Mouse (Mus musculus): ENCODE data around the gene Oxa1l. TPM values are rescaled to one million over a fixed set of nuclear protein-coding genes. Genes with fewer than 3 reads are reported as not detected.
A peak's percentile ranks its signal among the peaks of the same experiment; 100 is the strongest.
"Not testable (repeated sequence)": the region's sequence is repeated elsewhere in the genome, so short reads cannot be mapped to it uniquely, and the experiment has no call there.

Oxa1l gene
- total and polyA plus RNA-seq, 2 experiments from 2014 or later: 59.4 to 76.9 TPM

DNA sequence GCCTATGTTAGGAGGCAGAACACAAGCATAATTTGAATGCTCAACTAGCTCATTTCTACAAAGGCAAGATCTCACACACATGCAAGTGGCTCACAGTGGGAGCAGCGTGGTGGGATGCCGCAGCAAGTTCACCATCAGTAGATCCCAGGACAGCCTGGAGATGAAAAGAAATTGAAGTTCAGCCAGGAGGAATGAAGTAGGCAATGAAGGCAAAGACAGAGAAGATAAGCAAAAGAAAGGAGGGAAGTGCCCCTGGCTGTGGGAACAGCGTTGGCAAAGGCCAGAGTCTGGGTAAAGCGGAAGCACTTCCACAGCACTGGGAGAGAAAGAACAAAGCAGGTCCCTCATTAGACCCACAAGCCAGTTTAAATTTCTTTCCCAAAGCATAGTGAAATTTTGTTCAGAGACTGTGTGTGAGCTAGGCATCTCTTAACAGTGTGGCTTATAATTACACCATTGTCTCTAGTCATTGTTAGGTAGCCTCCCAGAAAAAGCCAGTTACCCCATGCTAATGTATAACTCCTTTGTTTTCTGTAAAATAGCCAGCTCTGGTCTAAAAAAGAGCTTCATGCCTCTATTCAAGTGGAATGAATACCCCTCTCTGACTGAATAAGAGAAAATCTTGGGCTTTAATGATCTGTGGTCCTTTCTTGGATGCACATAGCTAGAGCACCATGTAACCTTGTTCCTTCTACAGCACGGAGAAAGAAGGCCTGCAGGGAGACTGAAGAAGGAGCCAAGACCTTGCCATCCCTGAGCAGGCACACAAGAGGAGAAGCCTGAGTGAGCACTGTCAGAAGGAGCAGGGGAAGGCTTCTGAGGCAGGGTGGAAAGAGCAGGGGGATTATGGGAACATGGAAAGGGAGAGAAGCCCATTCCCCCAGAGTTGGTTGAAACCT, 28.2 kb upstream of the Oxa1l start:
- WGBS: 17% methylated on average over 5 of the region's 5 CpGs
- ATAC-seq: peak; percentile 83
- peak; percentile 32 for DNase-seq

DNA sequence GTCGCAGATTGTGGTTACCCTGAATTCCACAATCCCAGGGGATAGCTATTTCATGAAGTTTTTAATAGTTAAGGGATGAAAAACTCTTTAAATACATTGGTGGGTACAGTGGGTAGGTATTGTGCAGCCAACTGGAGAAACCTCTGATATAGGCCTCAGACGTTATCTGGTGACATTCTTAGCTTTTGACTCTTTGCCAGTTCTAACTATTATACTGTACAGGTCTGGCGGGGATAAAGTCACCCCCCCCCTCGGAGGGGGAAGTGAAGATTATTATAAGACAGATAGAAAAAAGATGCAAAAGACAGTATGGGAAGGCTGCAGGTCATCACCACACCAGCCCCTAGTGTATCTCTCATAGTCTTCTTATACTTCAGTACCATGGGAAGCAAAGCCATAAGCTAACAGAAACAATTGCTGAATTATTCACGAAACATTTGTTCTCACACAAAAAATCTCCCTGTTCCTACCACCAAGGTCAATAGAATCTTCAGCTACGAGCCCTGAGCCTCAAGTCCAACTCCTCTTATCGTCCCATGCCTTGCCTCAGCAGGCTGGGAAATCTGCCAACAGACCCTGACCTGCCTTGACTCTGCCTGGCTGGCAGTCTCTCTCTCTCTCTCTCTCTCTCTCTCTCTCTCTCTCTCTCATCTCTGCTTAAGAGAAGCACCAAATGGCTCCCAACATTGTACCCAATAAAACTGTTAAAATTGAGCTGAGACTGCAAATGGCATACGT, 27.0 kb upstream of the Oxa1l start:
- H3K27ac ChIP-seq (ENCODE audit: low read depth, low read length): no peak overlapping the region
- H3K27me3 ChIP-seq (ENCODE audit: insufficient read depth, low read length): no peaks in the 10 kb centered on the region
- H3K4me2 ChIP-seq (ENCODE audit: low read depth): no peak overlapping the region
- H3K4me3 ChIP-seq (ENCODE audit: low read depth, low read length): no peak overlapping the region
- H3K4me1 ChIP-seq (ENCODE audit: insufficient read depth): no peaks in the 10 kb centered on the region
- TF ChIP-seq CTCF (IDR thresholded peaks at IDR 0.05; ENCODE audit: low read depth): no peak
- DNase-seq (no peak), ATAC-seq (no peak)
- H3K36me3 ChIP-seq (ENCODE audit: insufficient read depth): no peaks in the 10 kb centered on the region
- no peak overlapping the region for H3K9ac ChIP-seq
- H3K9me3 ChIP-seq (ENCODE audit: low read length): no peaks in the 10 kb centered on the region
- 52% methylated on average over 8 of the region's 8 CpGs for WGBS

More for the DNA sequence above, 28.2 kb upstream of the Oxa1l start:
- Histone ChIP-seq H3K36me3 (ENCODE audit: insufficient read depth) (no peaks in the 10 kb centered on the region), H3K4me1 (ENCODE audit: insufficient read depth) (no peaks in the 10 kb centered on the region), H3K9ac (no peak overlapping the region), H3K9me3 (ENCODE audit: low read length) (no peaks in the 10 kb centered on the region), H3K27ac (ENCODE audit: low read depth, low read length) (peak overlapping the region; percentile 36; the same call in 1 of the 2 replicates), H3K4me3 (ENCODE audit: low read depth, low read length) (no peak overlapping the region), H3K4me2 (ENCODE audit: low read depth) (no peak overlapping the region), H3K27me3 (ENCODE audit: insufficient read depth, low read length) (no peaks in the 10 kb centered on the region)
- TF ChIP-seq CTCF (IDR thresholded peaks at IDR 0.05; ENCODE audit: low read depth): no peak

DNA sequence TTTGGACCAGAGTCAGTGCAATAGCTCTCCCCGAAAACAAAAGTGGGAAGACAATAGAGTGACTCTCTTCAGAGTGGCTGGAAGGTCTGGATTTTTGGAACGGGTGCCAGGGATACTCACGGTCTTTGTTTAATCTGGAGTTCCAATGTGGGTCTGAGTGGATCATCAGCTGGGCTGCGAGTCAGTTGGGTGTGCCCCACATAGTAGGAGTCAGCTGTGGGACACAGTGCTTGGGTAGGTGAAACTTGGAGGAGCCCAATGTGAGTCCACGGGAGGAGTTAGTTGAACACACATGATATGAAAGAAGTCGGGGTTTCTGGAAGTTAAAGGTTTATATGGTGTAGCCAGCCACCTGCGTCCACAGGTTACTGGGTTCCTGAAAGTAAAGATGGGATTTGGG, 19.8 kb upstream of the Oxa1l start:
- no peaks in the 10 kb centered on the region for H3K27me3 ChIP-seq (ENCODE audit: insufficient read depth, low read length)
- 48% methylated on average over 7 of the region's 7 CpGs for WGBS
- no peak overlapping the region for H3K9ac ChIP-seq
- H3K27ac ChIP-seq (ENCODE audit: low read depth, low read length): no peak overlapping the region
- ATAC-seq (no peak), DNase-seq (no peak)
- TF ChIP-seq CTCF (IDR thresholded peaks at IDR 0.05; ENCODE audit: low read depth): no peak
- H3K36me3 ChIP-seq (ENCODE audit: insufficient read depth): no peaks in the 10 kb centered on the region
- no peaks in the 10 kb centered on the region for H3K4me1 ChIP-seq (ENCODE audit: insufficient read depth)
- no peak overlapping the region for H3K4me2 ChIP-seq (ENCODE audit: low read depth)
- no peaks in the 10 kb centered on the region for H3K9me3 ChIP-seq (ENCODE audit: low read length)
- H3K4me3 ChIP-seq (ENCODE audit: low read depth, low read length): no peak overlapping the region

DNA sequence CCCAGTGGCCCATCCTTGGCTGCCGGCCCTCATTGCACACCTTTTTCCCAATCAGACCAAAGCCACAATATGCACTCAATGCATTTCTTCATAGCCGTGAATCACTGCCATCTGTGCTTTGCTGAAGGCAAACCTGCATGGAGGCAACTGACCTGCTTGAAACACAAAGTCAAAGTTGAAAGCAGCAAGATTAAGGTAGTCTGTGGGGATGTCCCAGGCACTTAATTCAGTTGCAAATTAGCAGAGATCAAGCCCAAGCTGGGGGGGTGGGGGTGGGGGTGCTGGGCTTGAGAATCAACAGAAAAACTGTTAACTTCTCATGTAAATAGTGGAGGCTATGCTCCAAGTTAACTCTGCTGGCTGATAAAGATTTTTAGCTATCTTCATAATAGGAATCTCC, 18.8 kb upstream of the Oxa1l start:
- whole genome bisulfite sequencing: 34% methylated on average over 2 of the region's 2 CpGs
- DNase-seq; H3K27me3 ChIP-seq (ENCODE audit: insufficient read depth, low read length); H3K9ac ChIP-seq; H3K36me3 ChIP-seq (ENCODE audit: insufficient read depth); H3K27ac ChIP-seq (ENCODE audit: low read depth, low read length); H3K9me3 ChIP-seq (ENCODE audit: low read length); H3K4me2 ChIP-seq (ENCODE audit: low read depth); H3K4me1 ChIP-seq (ENCODE audit: insufficient read depth); ATAC-seq; H3K4me3 ChIP-seq (ENCODE audit: low read depth, low read length): not testable (repeated sequence)

DNA sequence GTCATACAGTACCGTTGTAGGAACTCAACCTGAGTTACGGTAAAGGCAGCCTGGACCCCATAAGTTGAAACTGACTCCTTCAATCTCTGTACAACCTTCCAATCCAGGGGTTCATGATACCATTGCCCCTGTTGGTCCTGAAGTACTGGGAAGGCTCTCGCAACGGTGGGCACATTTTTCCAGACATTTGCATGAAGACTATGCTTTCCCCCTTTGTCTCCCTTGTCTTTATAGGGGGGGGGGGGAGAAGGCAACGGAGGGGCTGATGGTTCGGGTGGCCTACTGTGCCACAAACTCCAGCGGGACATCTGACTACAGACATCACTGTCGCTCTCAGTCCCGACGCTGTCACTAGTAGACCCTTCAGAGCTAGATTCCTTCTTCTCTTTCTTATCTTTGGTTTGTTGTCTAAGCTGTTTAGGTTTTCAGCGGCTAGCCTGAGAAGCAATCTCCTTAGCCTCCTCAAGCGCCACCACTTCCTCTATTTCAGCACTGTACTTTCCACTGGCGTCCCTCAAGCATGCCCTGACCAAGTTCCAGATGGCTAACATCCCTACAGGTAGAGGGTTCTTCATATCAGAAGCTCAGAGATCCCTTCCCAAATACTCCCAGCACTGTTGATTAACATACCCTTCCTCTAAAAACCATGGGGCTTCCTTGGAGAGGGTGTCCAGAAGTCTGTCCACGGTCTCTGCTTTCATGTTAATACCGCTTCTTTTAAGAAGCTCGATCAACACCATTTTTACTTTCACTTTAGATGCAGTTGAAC, 9.7 kb upstream of the Oxa1l start:
- DNase-seq; H3K27me3 ChIP-seq (ENCODE audit: insufficient read depth, low read length); H3K4me3 ChIP-seq (ENCODE audit: low read depth, low read length); H3K4me2 ChIP-seq (ENCODE audit: low read depth); H3K4me1 ChIP-seq (ENCODE audit: insufficient read depth); H3K36me3 ChIP-seq (ENCODE audit: insufficient read depth); H3K27ac ChIP-seq (ENCODE audit: low read depth, low read length); H3K9ac ChIP-seq; H3K9me3 ChIP-seq (ENCODE audit: low read length); ATAC-seq: not testable (repeated sequence)
- WGBS: 97% methylated on average over 16 of the region's 16 CpGs

DNA sequence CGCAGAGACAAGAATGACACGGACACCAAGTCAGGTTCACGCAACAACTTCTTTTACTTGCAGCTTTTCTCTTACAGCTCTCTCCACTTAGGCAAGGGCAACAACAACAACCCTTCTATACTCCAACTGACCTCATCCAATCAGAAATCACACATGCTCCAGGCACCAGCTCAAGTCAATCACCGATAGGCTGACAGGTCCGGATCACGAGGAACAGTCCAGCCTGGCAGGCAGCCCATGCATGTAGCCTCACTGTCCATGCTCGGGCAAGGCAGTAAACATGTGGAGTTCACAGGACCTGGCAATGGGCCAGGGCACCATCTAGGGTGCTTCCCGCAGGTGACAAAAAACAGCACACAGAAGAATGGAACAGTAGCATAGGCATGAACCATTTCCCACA, 8.3 kb upstream of the Oxa1l start:
- DNase-seq (no peak), ATAC-seq (no peak)
- WGBS: 87% methylated on average over 8 of the region's 8 CpGs
- Histone ChIP-seq H3K9ac (no peak overlapping the region), H3K36me3 (ENCODE audit: insufficient read depth) (no peaks in the 10 kb centered on the region), H3K4me1 (ENCODE audit: insufficient read depth) (no peaks in the 10 kb centered on the region), H3K4me3 (ENCODE audit: low read depth, low read length) (no peak overlapping the region), H3K27me3 (ENCODE audit: insufficient read depth, low read length) (no peaks in the 10 kb centered on the region), H3K27ac (ENCODE audit: low read depth, low read length) (no peak overlapping the region), H3K4me2 (ENCODE audit: low read depth) (no peak overlapping the region), H3K9me3 (ENCODE audit: low read length) (no peaks in the 10 kb centered on the region)
- TF ChIP-seq CTCF (IDR thresholded peaks at IDR 0.05; ENCODE audit: low read depth): no peak

Measured in forebrain, postnatal 0 days (tissue).